Mouse (Mus musculus): Measurements from ENCODE around the gene Wipi2. TPM values are rescaled to one million over a fixed set of nuclear protein-coding genes. Genes with fewer than 3 reads are reported as not detected.
A peak's percentile ranks its signal among the peaks of the same experiment; 100 is the strongest.

Gene Wipi2
- polyA plus RNA-seq, 1 experiment from 2014 or later = 48.3 TPM

DNA sequence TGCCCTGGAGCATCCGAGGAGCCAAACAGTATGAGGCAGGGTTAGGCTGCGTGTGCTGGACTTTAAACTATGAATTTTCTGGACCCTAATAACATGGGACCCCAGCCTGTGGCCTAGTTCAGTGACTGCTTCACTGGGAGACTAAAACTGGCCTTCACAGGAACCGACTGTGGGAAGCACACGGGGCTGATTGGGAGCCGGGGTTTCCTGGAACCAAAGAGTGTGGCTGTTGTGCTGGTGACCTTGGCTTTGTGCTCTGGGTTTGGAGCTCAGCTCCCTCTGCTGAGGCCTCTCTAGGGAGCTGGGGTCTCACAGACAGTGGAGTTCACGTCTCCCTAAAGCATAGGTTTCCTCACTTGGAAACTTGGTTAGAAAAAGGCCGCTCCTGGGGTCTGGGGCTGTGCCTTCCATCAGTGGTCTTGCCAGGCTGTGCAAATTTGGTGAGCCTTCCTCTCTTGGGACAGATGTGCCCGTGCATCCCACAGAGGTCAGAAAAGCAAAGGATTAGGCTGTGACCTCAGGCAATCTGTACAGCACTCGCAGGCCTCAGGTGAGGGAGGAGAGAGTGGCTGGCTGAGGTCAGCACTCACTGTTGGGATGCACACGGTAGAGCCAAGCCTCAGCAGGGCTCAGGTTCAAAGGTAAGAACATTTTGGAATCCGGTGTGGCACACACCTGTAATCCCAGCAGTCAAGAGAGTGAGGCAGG, 41.2 kb downstream of the Wipi2 start:
- ATAC-seq (ENCODE audit: low FRiP score, low TSS enrichment) (no peak), DNase-seq (no peak)
- Histone ChIP-seq H3K4me1 (ENCODE audit: control insufficient read depth, insufficient read depth, low read length) (no peaks in the 10 kb centered on the region), H3K4me2 (ENCODE audit: low read length) (no peak overlapping the region), H3K9ac (replicated peaks; ENCODE audit: low read length) (no peak overlapping the region), H3K27me3 (ENCODE audit: control insufficient read depth, insufficient read depth, low read length) (no peaks in the 10 kb centered on the region), H3K4me3 (replicated peaks; ENCODE audit: low read depth, low read length) (no peak overlapping the region), H3K9me3 (ENCODE audit: control insufficient read depth, low read length) (no peaks in the 10 kb centered on the region), H3K27ac (replicated peaks; ENCODE audit: low read depth, low read length) (no peak overlapping the region), H3K36me3 (ENCODE audit: control insufficient read depth, insufficient read depth, low read length) (peaks cover 57% of the 10 kb centered on the region)
- 91% methylated on average over 11 of the region's 11 CpGs for WGBS

DNA sequence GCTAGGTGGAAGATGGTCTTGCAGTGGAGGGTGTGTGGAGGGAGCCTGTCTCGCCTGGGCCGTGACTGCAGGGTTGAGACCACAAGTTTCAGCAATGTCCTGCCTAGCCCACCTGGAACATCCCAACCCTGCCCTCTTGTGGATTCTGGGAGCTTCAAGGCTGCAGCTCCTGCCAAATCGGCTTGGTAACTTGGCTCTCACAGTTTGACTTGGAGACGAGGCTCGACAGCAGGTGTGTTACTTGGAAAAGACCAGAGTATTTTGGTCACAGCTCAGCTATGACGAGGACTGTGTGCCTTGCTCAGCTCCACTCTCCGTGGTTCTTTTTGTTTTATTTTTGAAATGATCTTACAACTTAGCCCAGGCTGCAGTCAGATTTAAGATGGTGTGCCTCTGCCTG, 42.2 kb downstream of the Wipi2 start:
- Histone ChIP-seq H3K27me3 (ENCODE audit: control insufficient read depth, insufficient read depth, low read length) (no peaks in the 10 kb centered on the region), H3K9me3 (ENCODE audit: control insufficient read depth, low read length) (no peaks in the 10 kb centered on the region), H3K4me2 (ENCODE audit: low read length) (no peak overlapping the region), H3K36me3 (ENCODE audit: control insufficient read depth, insufficient read depth, low read length) (peaks cover 47% of the 10 kb centered on the region), H3K9ac (replicated peaks; ENCODE audit: low read length) (no peak overlapping the region), H3K4me1 (ENCODE audit: control insufficient read depth, insufficient read depth, low read length) (no peaks in the 10 kb centered on the region), H3K27ac (replicated peaks; ENCODE audit: low read depth, low read length) (no peak overlapping the region), H3K4me3 (replicated peaks; ENCODE audit: low read depth, low read length) (no peak overlapping the region)
- DNase-seq = no peak
- WGBS = 89% methylated on average over 7 of the region's 7 CpGs
- no peak for ATAC-seq (ENCODE audit: low FRiP score, low TSS enrichment)

DNA sequence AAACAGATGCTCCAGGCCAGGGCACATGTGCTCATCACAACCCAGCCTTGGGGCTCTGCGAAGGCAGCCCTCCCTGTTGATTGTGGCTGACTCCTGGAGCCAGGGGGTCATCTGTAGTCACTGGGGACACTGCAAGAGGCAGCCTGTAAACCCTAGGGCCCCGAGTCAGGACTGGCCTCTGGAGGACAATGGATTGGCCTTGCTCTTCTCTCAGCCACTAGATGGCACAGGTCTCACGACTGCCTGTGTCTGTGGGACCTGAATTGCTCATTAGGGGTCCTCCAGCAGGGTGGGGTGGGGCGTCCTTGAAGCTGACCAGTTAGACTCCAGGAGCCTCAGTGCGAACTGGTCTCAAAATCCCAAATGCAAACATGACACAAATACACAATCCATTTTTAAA, 45.6 kb downstream of the Wipi2 start:
- ATAC-seq (ENCODE audit: low FRiP score, low TSS enrichment) (peak; percentile 58; the same call in 1 of the 2 replicates), DNase-seq (peak; percentile 77)
- 28% methylated on average over 5 of the region's 5 CpGs for WGBS
- no peak overlapping the region for H3K4me3 ChIP-seq (replicated peaks; ENCODE audit: low read depth, low read length)
- H3K4me1 ChIP-seq (ENCODE audit: control insufficient read depth, insufficient read depth, low read length) = no peaks in the 10 kb centered on the region
- no peak overlapping the region for H3K4me2 ChIP-seq (ENCODE audit: low read length)
- no peaks in the 10 kb centered on the region for H3K9me3 ChIP-seq (ENCODE audit: control insufficient read depth, low read length)
- peak overlapping the region; percentile 21; the same call in 1 of the 2 replicates for H3K27ac ChIP-seq (replicated peaks; ENCODE audit: low read depth, low read length)
- peaks cover 13% of the 10 kb centered on the region for H3K36me3 ChIP-seq (ENCODE audit: control insufficient read depth, insufficient read depth, low read length)
- H3K9ac ChIP-seq (replicated peaks; ENCODE audit: low read length) = no peak overlapping the region; the same call in 1 of the 2 replicates
- H3K27me3 ChIP-seq (ENCODE audit: control insufficient read depth, insufficient read depth, low read length) = no peaks in the 10 kb centered on the region

DNA sequence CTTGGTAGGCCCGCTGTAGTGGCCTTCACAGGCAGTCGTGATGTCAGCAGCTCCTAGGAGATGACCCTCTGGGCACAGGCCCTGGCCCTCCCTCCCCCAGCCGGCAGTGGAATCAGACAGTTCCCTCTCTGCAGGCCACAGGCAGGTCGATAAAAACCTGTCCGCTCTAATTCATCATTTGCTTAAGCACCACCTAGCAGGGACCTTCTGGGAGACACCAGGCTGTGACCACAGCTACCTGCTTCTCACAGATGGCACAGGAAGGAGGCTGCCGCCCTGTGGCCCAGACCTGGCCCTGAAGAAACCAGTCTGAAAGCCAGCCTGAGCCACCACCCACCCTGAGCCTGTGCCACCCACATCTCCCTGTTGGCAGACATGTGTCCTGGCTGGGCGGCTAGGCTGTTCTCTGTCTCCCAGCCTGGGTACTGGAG, 50.7 kb downstream of the Wipi2 start:
- DNase-seq = no peak
- 47% methylated on average over 7 of the region's 7 CpGs for WGBS
- Histone ChIP-seq H3K4me1 (ENCODE audit: control insufficient read depth, insufficient read depth, low read length) (no peaks in the 10 kb centered on the region), H3K9ac (replicated peaks; ENCODE audit: low read length) (no peak overlapping the region), H3K4me3 (replicated peaks; ENCODE audit: low read depth, low read length) (no peak overlapping the region), H3K9me3 (ENCODE audit: control insufficient read depth, low read length) (no peaks in the 10 kb centered on the region), H3K4me2 (ENCODE audit: low read length) (no peak overlapping the region), H3K36me3 (ENCODE audit: control insufficient read depth, insufficient read depth, low read length) (no peaks in the 10 kb centered on the region), H3K27ac (replicated peaks; ENCODE audit: low read depth, low read length) (no peak overlapping the region), H3K27me3 (ENCODE audit: control insufficient read depth, insufficient read depth, low read length) (no peaks in the 10 kb centered on the region)
- ATAC-seq (ENCODE audit: low FRiP score, low TSS enrichment) = no peak

DNA sequence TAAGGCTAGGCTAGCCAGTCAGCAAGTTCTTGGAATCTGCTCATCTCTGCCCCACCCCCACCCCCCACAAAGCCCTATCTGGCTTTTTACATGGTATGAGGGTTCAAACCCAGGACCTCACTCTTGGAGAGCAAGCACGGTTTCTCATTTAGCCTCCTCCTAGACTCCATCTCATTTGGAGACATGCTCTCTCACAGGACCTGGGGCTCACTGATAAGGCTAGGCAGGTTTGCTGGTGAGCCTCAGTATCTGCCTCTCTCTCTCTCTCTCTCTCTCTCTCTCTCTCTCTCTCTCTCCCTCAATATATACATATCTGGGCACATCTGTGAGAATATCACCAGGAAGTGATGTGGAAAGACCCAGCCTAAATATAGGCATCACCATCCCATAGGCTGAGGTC, 51.6 kb downstream of the Wipi2 start:
- Histone ChIP-seq H3K4me3 (replicated peaks; ENCODE audit: low read depth, low read length) (no peak overlapping the region), H3K4me1 (ENCODE audit: control insufficient read depth, insufficient read depth, low read length) (no peaks in the 10 kb centered on the region), H3K27ac (replicated peaks; ENCODE audit: low read depth, low read length) (no peak overlapping the region), H3K36me3 (ENCODE audit: control insufficient read depth, insufficient read depth, low read length) (no peaks in the 10 kb centered on the region), H3K9me3 (ENCODE audit: control insufficient read depth, low read length) (no peaks in the 10 kb centered on the region), H3K4me2 (ENCODE audit: low read length) (no peak overlapping the region), H3K27me3 (ENCODE audit: control insufficient read depth, insufficient read depth, low read length) (no peaks in the 10 kb centered on the region), H3K9ac (replicated peaks; ENCODE audit: low read length) (no peak overlapping the region)
- WGBS = 97% methylated on average over 1 of the region's 1 CpGs
- no peak for ATAC-seq (ENCODE audit: low FRiP score, low TSS enrichment)
- DNase-seq = no peak

DNA sequence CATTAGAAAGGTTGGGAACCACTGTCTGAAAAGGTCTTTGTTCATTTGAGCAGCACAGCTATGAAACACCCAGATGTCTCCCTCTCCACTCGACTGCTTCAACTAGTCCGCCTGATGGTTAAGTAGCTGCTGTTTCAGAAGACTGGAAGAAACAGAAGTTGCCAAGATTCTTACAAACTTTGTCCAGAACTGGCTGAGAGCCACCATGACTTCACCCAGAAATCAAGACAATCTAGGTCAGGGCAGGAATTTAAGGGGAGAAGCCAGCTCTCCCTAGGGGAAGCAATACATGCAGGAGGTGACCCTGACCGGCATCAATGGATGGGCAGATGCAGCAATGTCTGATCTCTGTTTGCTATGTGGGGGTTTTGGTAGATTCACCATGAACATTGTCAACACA, 54.4 kb downstream of the Wipi2 start:
- no peak overlapping the region for H3K4me2 ChIP-seq (ENCODE audit: low read length)
- H3K4me3 ChIP-seq (replicated peaks; ENCODE audit: low read depth, low read length) = no peak overlapping the region
- H3K36me3 ChIP-seq (ENCODE audit: control insufficient read depth, insufficient read depth, low read length) = no peaks in the 10 kb centered on the region
- ATAC-seq (ENCODE audit: low FRiP score, low TSS enrichment) = no peak
- H3K27me3 ChIP-seq (ENCODE audit: control insufficient read depth, insufficient read depth, low read length) = no peaks in the 10 kb centered on the region
- H3K27ac ChIP-seq (replicated peaks; ENCODE audit: low read depth, low read length) = no peak overlapping the region
- H3K9ac ChIP-seq (replicated peaks; ENCODE audit: low read length) = no peak overlapping the region
- WGBS = 87% methylated on average over 3 of the region's 3 CpGs
- no peak for DNase-seq
- H3K4me1 ChIP-seq (ENCODE audit: control insufficient read depth, insufficient read depth, low read length) = no peaks in the 10 kb centered on the region
- no peaks in the 10 kb centered on the region for H3K9me3 ChIP-seq (ENCODE audit: control insufficient read depth, low read length)

DNA sequence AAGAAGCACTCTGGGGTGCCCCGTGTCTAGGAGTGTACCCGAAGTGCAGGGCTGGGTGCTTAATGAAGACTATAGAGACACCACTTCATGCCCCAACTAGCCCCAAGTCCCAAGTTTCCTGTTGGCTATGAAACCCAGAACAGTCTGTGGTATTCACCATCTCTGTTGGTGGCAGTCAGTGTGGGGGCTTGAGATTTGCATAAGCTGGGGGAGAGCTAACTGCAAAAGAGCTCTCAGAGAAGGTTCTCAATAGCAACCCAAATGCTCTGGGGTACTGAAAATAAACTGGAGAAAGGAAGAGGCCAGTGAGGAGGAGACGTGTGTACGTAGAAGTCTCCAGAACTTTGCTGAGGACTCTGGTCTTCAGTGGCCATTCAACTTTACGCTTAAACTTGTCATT, 55.0 kb downstream of the Wipi2 start:
- no peak overlapping the region for H3K9ac ChIP-seq (replicated peaks; ENCODE audit: low read length)
- no peaks in the 10 kb centered on the region for H3K36me3 ChIP-seq (ENCODE audit: control insufficient read depth, insufficient read depth, low read length)
- WGBS = 90% methylated on average over 5 of the region's 5 CpGs
- no peak overlapping the region for H3K4me2 ChIP-seq (ENCODE audit: low read length)
- no peak overlapping the region for H3K27ac ChIP-seq (replicated peaks; ENCODE audit: low read depth, low read length)
- ATAC-seq (ENCODE audit: low FRiP score, low TSS enrichment) (no peak), DNase-seq (no peak)
- H3K9me3 ChIP-seq (ENCODE audit: control insufficient read depth, low read length) = no peaks in the 10 kb centered on the region
- H3K27me3 ChIP-seq (ENCODE audit: control insufficient read depth, insufficient read depth, low read length) = no peaks in the 10 kb centered on the region
- no peaks in the 10 kb centered on the region for H3K4me1 ChIP-seq (ENCODE audit: control insufficient read depth, insufficient read depth, low read length)
- H3K4me3 ChIP-seq (replicated peaks; ENCODE audit: low read depth, low read length) = no peak overlapping the region

DNA sequence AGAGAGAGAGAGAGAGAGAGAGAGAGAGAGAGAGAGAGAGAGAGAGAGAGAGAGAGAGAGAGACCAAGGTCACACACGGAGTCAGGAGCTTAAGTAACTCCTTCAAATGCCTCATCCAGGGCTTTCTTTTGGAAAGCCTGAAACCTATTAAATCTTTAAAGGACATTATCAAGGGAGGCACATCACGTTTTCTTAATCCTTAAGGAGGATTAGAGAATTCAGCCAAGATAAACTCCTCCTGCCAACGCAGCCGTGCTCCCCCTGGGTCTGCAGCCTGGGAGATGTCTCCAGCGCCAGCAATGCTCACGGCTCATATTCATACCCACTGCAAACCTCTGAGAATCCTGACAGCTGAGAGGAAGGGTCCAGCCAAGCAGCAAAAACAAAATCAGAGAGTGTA, 61.4 kb downstream of the Wipi2 start:
- Histone ChIP-seq H3K27me3 (ENCODE audit: control insufficient read depth, insufficient read depth, low read length) (no peaks in the 10 kb centered on the region), H3K27ac (replicated peaks; ENCODE audit: low read depth, low read length) (0 out of 2 replicates have a peak overlapping the region, but pooled peaks have one; percentile 3), H3K9me3 (ENCODE audit: control insufficient read depth, low read length) (no peaks in the 10 kb centered on the region), H3K4me1 (ENCODE audit: control insufficient read depth, insufficient read depth, low read length) (peaks cover 15% of the 10 kb centered on the region), H3K9ac (replicated peaks; ENCODE audit: low read length) (no peak overlapping the region), H3K4me3 (replicated peaks; ENCODE audit: low read depth, low read length) (no peak overlapping the region), H3K4me2 (ENCODE audit: low read length) (no peak overlapping the region), H3K36me3 (ENCODE audit: control insufficient read depth, insufficient read depth, low read length) (no peaks in the 10 kb centered on the region)
- 14% methylated on average over 6 of the region's 6 CpGs for WGBS
- peak; percentile 61 for DNase-seq
- no peak for ATAC-seq (ENCODE audit: low FRiP score, low TSS enrichment)

DNA sequence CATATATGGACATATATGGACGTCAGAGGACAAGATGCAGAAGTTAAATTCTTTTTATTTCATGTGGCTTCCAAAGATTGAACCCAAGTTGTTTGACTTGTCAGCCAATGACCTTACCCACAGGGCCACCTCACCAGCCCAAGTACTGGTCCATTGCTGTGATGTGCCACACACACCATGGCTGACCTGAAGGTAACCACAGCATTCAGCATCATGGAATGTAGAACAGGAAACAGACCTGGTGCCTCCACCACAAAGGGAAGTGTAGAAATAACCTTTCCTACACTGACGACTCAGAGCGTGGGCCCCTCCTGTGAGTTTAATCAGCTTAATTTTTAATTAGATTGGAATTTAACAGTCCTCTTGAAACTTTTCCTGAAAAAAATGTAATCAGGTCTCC, 62.8 kb downstream of the Wipi2 start:
- no peaks in the 10 kb centered on the region for H3K36me3 ChIP-seq (ENCODE audit: control insufficient read depth, insufficient read depth, low read length)
- H3K9me3 ChIP-seq (ENCODE audit: control insufficient read depth, low read length) = no peaks in the 10 kb centered on the region
- H3K4me3 ChIP-seq (replicated peaks; ENCODE audit: low read depth, low read length) = no peak overlapping the region
- no peaks in the 10 kb centered on the region for H3K27me3 ChIP-seq (ENCODE audit: control insufficient read depth, insufficient read depth, low read length)
- WGBS = 81% methylated on average over 3 of the region's 3 CpGs
- no peak overlapping the region for H3K4me2 ChIP-seq (ENCODE audit: low read length)
- H3K4me1 ChIP-seq (ENCODE audit: control insufficient read depth, insufficient read depth, low read length) = peaks cover 23% of the 10 kb centered on the region
- no peak overlapping the region for H3K27ac ChIP-seq (replicated peaks; ENCODE audit: low read depth, low read length)
- DNase-seq = no peak
- no peak for ATAC-seq (ENCODE audit: low FRiP score, low TSS enrichment)
- no peak overlapping the region for H3K9ac ChIP-seq (replicated peaks; ENCODE audit: low read length)

All from midbrain, embryonic 14.5 days (tissue).